Mouse (Mus musculus) embryonic facial prominence, embryonic 12.5 days (tissue): Measurements from ENCODE around the gene Nadsyn1. TPM values are rescaled to one million over a fixed set of nuclear protein-coding genes. Genes with fewer than 3 reads are reported as not detected.
A peak's percentile ranks its signal among the peaks of the same experiment; 100 is the strongest.

Experiments
- ATAC-seq: fragments of 200-750 bp; cut with Nextera tagmentation; 2 replicates; pipeline ENCODE4 v1.8.0; 2017; ENCODE audit not compliant: insufficient number of reproducible peaks, insufficient read depth, low FRiP score, low TSS enrichment
- H3K27ac ChIP-seq: fragments of 300-500 bp; sonication (generic); 2 replicates; pipeline ENCODE4 v1.5.1; 2016; ENCODE audit warnings: mild to moderate bottlenecking
- H3K27me3 ChIP-seq: fragments of 300-500 bp; sonication (generic); 2 replicates; pipeline ENCODE4 v1.6.1; 2016; ENCODE audit warnings: mild to moderate bottlenecking, moderate library complexity
- H3K36me3 ChIP-seq: fragments of 300-500 bp; sonication (generic); 2 replicates; pipeline ENCODE4 v1.6.1; 2016; ENCODE audit warnings: mild to moderate bottlenecking
- H3K4me1 ChIP-seq: fragments of 300-500 bp; sonication (generic); 2 replicates; pipeline ENCODE4 v1.6.1; 2016
- H3K4me2 ChIP-seq: fragments of 300-500 bp; sonication (generic); replicated peaks from 2 replicates; pipeline ENCODE4 v1.6.1; 2016; ENCODE audit warnings: mild to moderate bottlenecking, moderate library complexity
- H3K4me3 ChIP-seq: fragments of 300-500 bp; sonication (generic); 2 replicates; pipeline ENCODE4 v1.5.1; 2016; ENCODE audit warnings: mild to moderate bottlenecking
- H3K9ac ChIP-seq: fragments of 300-500 bp; sonication (generic); 2 replicates; pipeline ENCODE4 v1.6.1; 2016; ENCODE audit warnings: mild to moderate bottlenecking, moderate library complexity
- H3K9me3 ChIP-seq: fragments of 300-500 bp; sonication (generic); 2 replicates; pipeline ENCODE4 v1.6.1; 2016; ENCODE audit warnings: mild to moderate bottlenecking, moderate library complexity
- WGBS: fragments of 180-500 bp; shearing (Covaris S2); methylation state at CpG from one replicate; pipeline ENCODE4 v1.1.7; 2016; 5-methylcytosine and 5-hydroxymethylcytosine counted together
- microRNA-seq: library from miRNA; unstranded; fragments of <30 nt; microRNA quantifications from one replicate; pipeline ENCODE4, GENCODE M21; 2017
- polyA plus RNA-seq: library from polyadenylated mRNA; unstranded; fragments of >200 nt; fragmentation: Nextera tagmentation; extraction: Ambion mirVana; gene quantifications from 2 replicates; pipeline ENCODE4 v1.2.1, GENCODE M21; 2016

The Nadsyn1 gene
- polyA plus RNA-seq, 1 experiment from 2014 or later: 7.7 TPM

DNA sequence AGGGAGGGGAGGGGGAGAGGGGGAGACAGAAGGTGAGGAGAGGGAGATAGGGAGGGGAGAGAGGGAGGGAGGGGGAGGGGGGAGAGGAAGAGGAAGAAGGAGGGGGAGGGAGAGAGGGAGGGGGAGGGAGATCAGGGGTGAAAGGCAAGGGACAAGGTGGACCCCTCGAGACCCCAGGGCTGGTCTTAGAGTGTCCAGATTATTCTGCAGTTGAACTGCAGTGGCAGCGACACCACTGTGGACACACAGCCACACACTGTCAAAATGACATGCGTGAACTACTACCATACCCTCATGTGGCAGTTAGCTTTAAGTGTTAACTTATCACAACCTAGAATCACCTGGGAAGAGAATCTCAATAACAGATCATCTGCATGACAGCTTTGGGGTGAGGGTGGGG is 73.6 kb downstream of the Nadsyn1 start:
- ATAC-seq: no peak
- no peaks in the 10 kb centered on the region for H3K36me3 ChIP-seq

DNA sequence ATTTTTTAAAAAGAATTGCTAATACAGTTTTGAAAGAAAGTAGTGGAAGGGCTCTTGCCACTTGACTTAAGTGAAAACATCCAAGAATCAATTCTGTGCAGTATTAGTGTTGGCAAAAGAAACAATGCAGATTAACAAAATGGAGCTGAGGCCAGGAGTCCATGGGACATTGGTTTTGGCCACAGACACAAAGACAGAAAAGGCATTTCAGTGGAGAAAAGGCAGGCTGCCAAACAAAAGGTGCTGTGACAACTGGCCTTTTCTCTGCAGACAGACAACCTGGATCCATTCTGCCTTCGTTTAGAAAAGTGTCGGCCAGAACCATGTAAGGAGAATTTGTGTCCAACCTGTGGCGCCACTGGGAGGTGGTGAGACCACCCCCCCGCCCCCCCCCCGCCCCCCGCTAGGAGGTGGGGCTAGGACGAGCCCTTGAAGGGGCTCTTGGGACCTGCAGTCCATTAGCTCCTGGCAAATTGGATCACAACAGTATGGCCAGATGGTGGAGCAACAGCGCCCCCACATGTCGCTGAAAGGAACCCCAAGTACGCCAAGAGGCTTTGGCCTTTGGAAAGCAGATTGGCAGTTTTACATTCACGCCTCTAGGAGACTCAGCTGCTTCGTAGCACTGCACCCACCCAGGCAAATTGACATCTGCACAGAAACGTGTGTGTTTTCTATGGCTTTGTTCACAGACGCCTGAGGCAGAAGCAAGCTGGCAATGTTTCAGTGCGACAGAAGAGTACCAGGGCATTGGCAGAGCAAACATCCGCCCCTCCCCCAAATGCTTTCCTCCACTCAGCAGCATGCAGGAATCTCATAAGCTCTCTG is 74.4 kb downstream of the Nadsyn1 start:
- Histone ChIP-seq H3K27ac (peak overlapping the region; percentile 41; the same call in 1 of the 2 replicates), H3K9ac (peak overlapping the region; percentile 40; the same call in 1 of the 2 replicates), H3K27me3 (no peaks in the 10 kb centered on the region), H3K4me1 (peaks cover 7% of the 10 kb centered on the region), H3K36me3 (no peaks in the 10 kb centered on the region), H3K4me3 (peak overlapping the region; percentile 13; the same call in 1 of the 2 replicates), H3K9me3 (no peaks in the 10 kb centered on the region), H3K4me2 (peak overlapping the region; percentile 44)
- peak; percentile 32; the same call in 1 of the 2 replicates for ATAC-seq
- 4% methylated on average over 16 of the region's 16 CpGs for WGBS

More for the DNA sequence above, 73.6 kb downstream of the Nadsyn1 start:
- Histone ChIP-seq H3K4me2 (peak overlapping the region; percentile 44; the same call in 1 of the 2 replicates), H3K27me3 (no peaks in the 10 kb centered on the region), H3K4me3 (no peak overlapping the region), H3K27ac (no peak overlapping the region), H3K9ac (no peak overlapping the region; the same call in 1 of the 2 replicates), H3K9me3 (no peaks in the 10 kb centered on the region), H3K4me1 (peaks cover 7% of the 10 kb centered on the region)
- WGBS: 55% methylated on average over 3 of the region's 3 CpGs

Small RNA genes lying within 50 kb of the gene (microRNA-seq; reads per million reads assigned to microRNA genes)
- not detected for gene Gm22064

Other genes starting within 250 kb of the Nadsyn1 start
- 57.1 and 57.3 TPM in 2 replicates for gene Cars, start 222.8 kb downstream of the Nadsyn1 start, polyA plus RNA-seq
- gene Tnfrsf26, start 194.1 kb downstream of the Nadsyn1 start, polyA plus RNA-seq: 0.35 and 0.45 TPM in 2 replicates
- gene Tnfrsf22, start 173.2 kb downstream of the Nadsyn1 start, polyA plus RNA-seq: 11.5 and 13.6 TPM in 2 replicates
- 0.47 and 1.1 TPM in 2 replicates for gene Tnfrsf23, start 137.0 kb downstream of the Nadsyn1 start, polyA plus RNA-seq
- 31.6 and 35.6 TPM in 2 replicates for gene Osbpl5, start 65.9 kb downstream of the Nadsyn1 start, polyA plus RNA-seq
- not detected in 2 replicates for gene Mrgprg, start 55.9 kb downstream of the Nadsyn1 start, polyA plus RNA-seq
- gene Mrgpre, start 38.3 kb downstream of the Nadsyn1 start, polyA plus RNA-seq: 1.1 and 1.5 TPM in 2 replicates
- gene Dhcr7, start 296 bp upstream of the Nadsyn1 start, polyA plus RNA-seq: 43.6 and 45.0 TPM in 2 replicates
- not detected in 2 replicates for gene Gm498, start 44.0 kb upstream of the Nadsyn1 start, polyA plus RNA-seq
- gene Shank2, start 179.1 kb upstream of the Nadsyn1 start, polyA plus RNA-seq: 1.00 and 1.0 TPM in 2 replicates